Mouse (Mus musculus) small intestine, adult 2 months (tissue): Measurements from ENCODE around the gene Fat4.

Experiments used
- CTCF ChIP-seq: fragments of 200-500 bp; IDR thresholded peaks from 2 replicates; pipeline ENCODE4 v1.5.1; 2012; ENCODE audit warnings: low read depth, mild to moderate bottlenecking, control low read depth, inconsistent platforms, low read length, moderate library complexity, mixed read lengths; ENCODE audit not compliant: insufficient replicate concordance, insufficient read length; ENCODE audit errors: extremely low read depth
- POLR2A ChIP-seq: fragments of 200-500 bp; IDR thresholded peaks from 2 replicates; pipeline ENCODE4 v1.6.1; 2012; ENCODE audit warnings: low read depth, mild to moderate bottlenecking, control low read depth, inconsistent platforms, low read length, moderate library complexity

- TF ChIP-seq CTCF (no peak), POLR2A (no peak)
These were observed 1.8 kb upstream of the Fat4 start for GRCm38 (mm10) chr3:38884919-38885418.
